Mouse (Mus musculus) ES-Bruce4 (cell line): ENCODE measurements around the gene Ptpn3. TPM values are rescaled to one million over a fixed set of nuclear protein-coding genes. Genes with fewer than 3 reads are reported as not detected.
A peak's percentile ranks its signal among the peaks of the same experiment; 100 is the strongest.
"Not testable (repeated sequence)": the region's sequence is repeated elsewhere in the genome, so short reads cannot be mapped to it uniquely, and the experiment has no call there.

Experiments used
- H3K27ac ChIP-seq: 2 replicates; pipeline ENCODE4 v1.5.1; 2012; ENCODE audit warnings: low read length, inconsistent platforms; ENCODE audit not compliant: insufficient read depth
- H3K27me3 ChIP-seq: 2 replicates; pipeline ENCODE4 v1.6.1; 2012; ENCODE audit warnings: mild to moderate bottlenecking, low read length, inconsistent platforms; ENCODE audit not compliant: control insufficient read depth, poor library complexity, insufficient read depth, severe bottlenecking
- H3K36me3 ChIP-seq: 2 replicates; pipeline ENCODE4 v1.6.1; 2012; ENCODE audit warnings: inconsistent platforms, mild to moderate bottlenecking, low read length, moderate library complexity; ENCODE audit not compliant: control insufficient read depth, poor library complexity, insufficient read depth, severe bottlenecking
- H3K4me1 ChIP-seq: one replicate; pipeline ENCODE4 v1.8.1; 2011; ENCODE audit warnings: low read length; ENCODE audit not compliant: control insufficient read depth, insufficient read depth
- H3K4me3 ChIP-seq: 2 replicates; pipeline ENCODE4 v1.5.1; 2011; ENCODE audit warnings: low read depth, mild to moderate bottlenecking, low read length
- H3K9ac ChIP-seq: 2 replicates; pipeline ENCODE4 v1.6.1; 2012; ENCODE audit warnings: low read depth, mild to moderate bottlenecking, inconsistent platforms; ENCODE audit not compliant: poor library complexity, severe bottlenecking
- H3K9me3 ChIP-seq: replicated peaks from 2 replicates; pipeline ENCODE4 v1.6.1; 2012; ENCODE audit warnings: mild to moderate bottlenecking, low read length, inconsistent platforms; ENCODE audit not compliant: control insufficient read depth, poor library complexity, insufficient read depth, severe bottlenecking
- CTCF ChIP-seq: IDR thresholded peaks from one replicate; pipeline ENCODE4 v1.8.1; 2011; ENCODE audit warnings: low read depth, low read length
- EP300 ChIP-seq: IDR thresholded peaks from 2 replicates; pipeline ENCODE4 v1.6.1; 2011; ENCODE audit warnings: low read depth, low read length; ENCODE audit not compliant: insufficient read depth
- POLR2A ChIP-seq: IDR thresholded peaks from one replicate; pipeline ENCODE4 v1.8.1; 2011; ENCODE audit warnings: low read length; ENCODE audit not compliant: insufficient read depth
- polyA plus RNA-seq: library from polyadenylated mRNA; stranded (reverse); fragments of >200 nt; gene quantifications from 2 replicates; pipeline ENCODE4 v1.2.4, GENCODE M21; 2011; ENCODE audit warnings: low read depth; ENCODE audit not compliant: missing spikeins, insufficient read depth, insufficient read length

Gene Ptpn3
- polyA plus RNA-seq, 1 experiment: 30.6 TPM

GRCm38 (mm10) chr4:57270991-57271390 is 30.6 kb downstream of the Ptpn3 start:
- no peaks in the 10 kb centered on the region for H3K9me3 ChIP-seq
- no peak overlapping the region for H3K27ac ChIP-seq
- peaks cover 14% of the 10 kb centered on the region for H3K4me1 ChIP-seq
- H3K9ac ChIP-seq: no peak overlapping the region
- TF ChIP-seq CTCF (peak; percentile 55), POLR2A (no peak), EP300 (no peak)
- no peak overlapping the region for H3K4me3 ChIP-seq
- 0 out of 2 replicates have a peak, but pooled peaks cover 4% of the 10 kb centered on the region for H3K36me3 ChIP-seq
- H3K27me3 ChIP-seq: no peaks in the 10 kb centered on the region

DNA sequence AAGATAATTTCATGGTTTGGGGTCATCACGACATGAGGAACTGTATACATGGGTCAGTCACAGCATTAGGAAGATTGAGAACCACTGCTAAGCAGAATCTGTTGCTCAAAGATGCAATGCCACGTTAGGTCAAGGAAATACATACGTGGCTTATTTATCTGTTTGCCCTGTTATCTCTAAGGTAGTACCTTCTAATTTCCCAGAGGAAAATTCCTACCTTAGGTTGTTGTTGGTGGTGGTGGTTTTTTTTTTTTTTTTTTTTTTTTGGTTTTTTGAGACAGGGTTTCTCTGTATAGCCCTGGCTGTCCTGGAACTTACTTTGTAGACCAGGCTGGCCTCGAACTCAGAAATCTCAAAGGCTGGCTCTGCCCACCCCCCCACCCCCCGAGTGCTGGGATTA is 31.1 kb downstream of the Ptpn3 start:
- H3K4me1 ChIP-seq: peaks cover 11% of the 10 kb centered on the region
- not testable (repeated sequence) for H3K4me3 ChIP-seq, H3K36me3 ChIP-seq, H3K27ac ChIP-seq, H3K9me3 ChIP-seq, H3K27me3 ChIP-seq, H3K9ac ChIP-seq

DNA sequence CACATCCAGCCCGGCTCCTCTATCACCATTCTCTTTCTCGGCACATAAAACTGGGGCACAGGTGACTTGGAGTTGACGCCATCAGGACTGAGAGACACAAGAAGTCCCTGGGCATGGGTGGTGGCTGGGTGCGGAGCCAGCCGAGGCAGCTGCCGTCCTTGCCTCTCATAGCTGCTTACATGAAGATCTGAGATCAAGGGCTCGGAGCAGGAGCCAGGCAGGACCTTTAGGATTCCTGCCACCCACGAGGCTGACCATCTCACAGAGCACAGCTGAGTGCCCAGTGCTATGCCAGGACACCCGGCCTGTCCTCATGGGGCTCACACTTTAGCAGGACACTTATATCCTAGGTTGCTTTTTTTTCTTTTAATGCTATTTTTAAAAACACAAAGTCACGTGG is 32.3 kb downstream of the Ptpn3 start:
- Histone ChIP-seq H3K27me3 (no peaks in the 10 kb centered on the region), H3K4me3 (no peak overlapping the region), H3K27ac (no peak overlapping the region), H3K9ac (no peak overlapping the region), H3K36me3 (0 out of 2 replicates have a peak, but pooled peaks cover 4% of the 10 kb centered on the region), H3K9me3 (no peaks in the 10 kb centered on the region), H3K4me1 (peaks cover 11% of the 10 kb centered on the region)
- no peak for TF ChIP-seq EP300
- no peak for TF ChIP-seq POLR2A
- TF ChIP-seq CTCF: no peak

- H3K9me3 ChIP-seq: no peaks in the 10 kb centered on the region
- 0 out of 2 replicates have a peak, but pooled peaks cover 4% of the 10 kb centered on the region for H3K36me3 ChIP-seq
- no peaks in the 10 kb centered on the region for H3K27me3 ChIP-seq
- peaks cover 7% of the 10 kb centered on the region for H3K4me1 ChIP-seq
- H3K9ac ChIP-seq: no peak overlapping the region
- H3K4me3 ChIP-seq: no peak overlapping the region
- no peak for TF ChIP-seq POLR2A
- TF ChIP-seq CTCF: no peak
- no peak for TF ChIP-seq EP300
- no peak overlapping the region for H3K27ac ChIP-seq
Observed at GRCm38 (mm10) chr4:57268330-57268729, 33.3 kb downstream of the Ptpn3 start.

- no peak overlapping the region for H3K9ac ChIP-seq
- H3K27me3 ChIP-seq: no peaks in the 10 kb centered on the region
- H3K4me1 ChIP-seq: no peaks in the 10 kb centered on the region
- H3K27ac ChIP-seq: no peak overlapping the region
- H3K4me3 ChIP-seq: no peak overlapping the region
- no peaks in the 10 kb centered on the region for H3K9me3 ChIP-seq
- no peak for TF ChIP-seq CTCF
- no peak for TF ChIP-seq POLR2A
- TF ChIP-seq EP300: no peak
- H3K36me3 ChIP-seq: 0 out of 2 replicates have a peak, but pooled peaks cover 4% of the 10 kb centered on the region
Observed at GRCm38 (mm10) chr4:57266389-57266788, 35.2 kb downstream of the Ptpn3 start.

- H3K27ac ChIP-seq: no peak overlapping the region
- H3K36me3 ChIP-seq: no peaks in the 10 kb centered on the region
- no peak overlapping the region for H3K4me3 ChIP-seq
- no peak for TF ChIP-seq EP300
- TF ChIP-seq POLR2A: no peak
- TF ChIP-seq CTCF: no peak
- no peak overlapping the region for H3K9ac ChIP-seq
- H3K4me1 ChIP-seq: no peaks in the 10 kb centered on the region
- no peaks in the 10 kb centered on the region for H3K9me3 ChIP-seq
- no peaks in the 10 kb centered on the region for H3K27me3 ChIP-seq
Observed at GRCm38 (mm10) chr4:57263695-57264094, 37.9 kb downstream of the Ptpn3 start.

DNA sequence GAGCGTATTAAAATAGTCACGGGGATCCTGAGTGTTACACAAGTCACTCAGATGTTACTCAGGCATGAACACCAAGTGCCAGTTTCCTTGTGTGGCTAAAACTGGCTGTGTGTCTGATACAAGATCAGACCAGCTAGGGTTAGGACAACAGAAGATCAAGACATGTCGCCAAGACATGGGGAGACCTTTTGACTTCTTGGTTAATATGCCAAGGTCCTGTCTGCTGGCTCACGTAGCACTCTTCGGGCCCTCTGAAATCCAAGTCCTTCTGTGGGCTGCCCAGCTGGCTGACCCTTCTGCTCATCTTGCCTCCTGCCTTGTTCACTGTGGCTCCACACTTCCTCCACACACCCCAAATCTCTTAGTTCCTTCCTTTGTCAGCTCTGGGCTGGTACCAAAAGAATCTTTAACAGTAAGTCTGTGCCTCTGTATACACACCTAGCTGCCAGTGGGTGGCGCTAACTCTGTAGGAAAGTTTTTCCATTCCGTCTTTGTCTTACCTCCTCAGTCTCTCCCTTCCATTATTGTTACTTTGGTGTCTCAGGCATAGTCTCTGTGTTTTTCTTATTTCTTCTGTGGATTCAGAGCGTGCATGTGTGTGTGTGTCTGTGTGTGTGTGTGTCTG is 38.5 kb downstream of the Ptpn3 start:
- TF ChIP-seq POLR2A: no peak
- TF ChIP-seq EP300: no peak
- TF ChIP-seq CTCF: no peak
- H3K4me3 ChIP-seq: no peak overlapping the region
- no peak overlapping the region for H3K9ac ChIP-seq
- no peaks in the 10 kb centered on the region for H3K9me3 ChIP-seq
- H3K36me3 ChIP-seq: no peaks in the 10 kb centered on the region
- no peaks in the 10 kb centered on the region for H3K4me1 ChIP-seq
- H3K27me3 ChIP-seq: no peaks in the 10 kb centered on the region
- no peak overlapping the region for H3K27ac ChIP-seq
